Mouse (Mus musculus): ENCODE measurements at regions not wholly inside any gene's neighbourhood (a gene's known extent, or its start where the extent isn't known, plus 50 kb on each side); places are given as distances from the start of the nearest gene placed in this dataset.

DNA sequence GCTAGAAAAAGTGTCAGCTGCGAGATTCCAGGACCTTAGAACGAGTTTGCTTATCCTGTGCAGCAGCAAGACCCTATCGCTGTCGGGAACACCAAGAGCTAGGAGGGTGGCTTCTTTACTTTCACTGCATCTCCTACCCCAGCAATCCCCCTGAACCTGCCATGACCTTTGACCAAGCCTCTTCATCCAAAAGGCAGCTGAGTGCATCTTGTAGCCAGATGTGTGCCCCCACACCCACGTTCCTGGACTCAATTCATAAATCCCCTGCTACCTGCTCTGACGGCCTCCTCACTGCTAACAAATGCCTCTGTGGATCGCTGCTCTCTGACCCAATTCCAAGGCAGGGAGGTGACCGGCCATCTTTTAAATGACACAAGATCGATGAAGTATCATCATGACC is 107.7 kb upstream of the Rab11fip2 start:
- in situ Hi-C loops (cut with MboI; ENCODE audit: low pct_ligation_motif_present, low pct_unique_long_range_greater_than_20kb, low sequenced_read_pairs): no loop called here
- H3K36me3 ChIP-seq (replicated peaks in 1 of 2; ENCODE audit: control insufficient read depth in 1 of 2, insufficient read depth in 1 of 2, low read length in 1 of 2): no peaks in the 10 kb centered on the region
- no peak overlapping the region for H3K27ac ChIP-seq (ENCODE audit: insufficient read depth, low read depth)
- H3K79me2 ChIP-seq (replicated peaks; ENCODE audit: control insufficient read depth, extremely low read depth, insufficient read depth, poor library complexity, severe bottlenecking): no peaks in the 10 kb centered on the region
- dilution Hi-C loops (cut with MboI; ENCODE audit: extremely low pct_ligation_motif_present, extremely low pct_unique_long_range_greater_than_20kb, low sequenced_read_pairs): no loop called here
- H3K9me3 ChIP-seq (replicated peaks; ENCODE audit: low read length): no peaks in the 10 kb centered on the region
- no peak overlapping the region for H3K9ac ChIP-seq (ENCODE audit: insufficient read depth, low read depth)
- no peak for DNase-seq (ENCODE audit: extremely low read depth)
- no peak overlapping the region for H3K4me2 ChIP-seq (ENCODE audit: insufficient read depth, low read depth, poor library complexity, severe bottlenecking)
- no peak for TF ChIP-seq NELFE (IDR thresholded peaks at IDR 0.05; ENCODE audit: low read depth, low read length)
- no peak for TF ChIP-seq PAX5 (IDR thresholded peaks at IDR 0.05; ENCODE audit: low read length)
- no peak for TF ChIP-seq CHD2 (IDR thresholded peaks at IDR 0.05; ENCODE audit: low read length)
- TF ChIP-seq ZMIZ1 (IDR thresholded peaks at IDR 0.05; ENCODE audit: low read depth, low read length): no peak
- TF ChIP-seq TCF12 (IDR thresholded peaks at IDR 0.05; ENCODE audit: low read depth, low read length): no peak
- TF ChIP-seq MAZ (IDR thresholded peaks at IDR 0.05; ENCODE audit: low read depth, low read length): no peak
- TF ChIP-seq HCFC1 (IDR thresholded peaks at IDR 0.05; ENCODE audit: low read depth, low read length): no peak
- no peak for TF ChIP-seq CHD1 (IDR thresholded peaks at IDR 0.05; ENCODE audit: low read depth, low read length)
- no peak for TF ChIP-seq TBP (conservative IDR thresholded peaks at IDR 0.05; ENCODE audit: low read depth, low read length)
- no peaks in the 10 kb centered on the region for H3K4me1 ChIP-seq (ENCODE audit: control insufficient read depth in 1 of 2, insufficient read depth in 2 of 2)
- no peak overlapping the region for H3K4me3 ChIP-seq (replicated peaks in 1 of 3; ENCODE audit: low read depth in 2 of 3, low read length in 2 of 3, poor library complexity in 1 of 3)
- no peaks in the 10 kb centered on the region for H3K27me3 ChIP-seq (replicated peaks)

- no peaks in the 10 kb centered on the region for H3K36me3 ChIP-seq (replicated peaks in 1 of 2; ENCODE audit: control insufficient read depth in 1 of 2, insufficient read depth in 1 of 2, low read length in 1 of 2)
- dilution Hi-C loops (cut with MboI; ENCODE audit: extremely low pct_ligation_motif_present, extremely low pct_unique_long_range_greater_than_20kb, low sequenced_read_pairs): no loop called here
- no peaks in the 10 kb centered on the region for H3K4me1 ChIP-seq (ENCODE audit: control insufficient read depth in 1 of 2, insufficient read depth in 2 of 2)
- no peak overlapping the region for H3K9ac ChIP-seq (ENCODE audit: insufficient read depth, low read depth)
- H3K9me3 ChIP-seq (replicated peaks; ENCODE audit: low read length): no peaks in the 10 kb centered on the region
- H3K79me2 ChIP-seq (replicated peaks; ENCODE audit: control insufficient read depth, extremely low read depth, insufficient read depth, poor library complexity, severe bottlenecking): no peaks in the 10 kb centered on the region
- H3K27me3 ChIP-seq (replicated peaks): no peaks in the 10 kb centered on the region
- no peak overlapping the region for H3K4me2 ChIP-seq (ENCODE audit: insufficient read depth, low read depth, poor library complexity, severe bottlenecking)
- no peak for DNase-seq (ENCODE audit: extremely low read depth)
- H3K4me3 ChIP-seq (replicated peaks in 1 of 3; ENCODE audit: low read depth in 2 of 3, low read length in 2 of 3, poor library complexity in 1 of 3): no peak overlapping the region
- in situ Hi-C loops (cut with MboI; ENCODE audit: low pct_ligation_motif_present, low pct_unique_long_range_greater_than_20kb, low sequenced_read_pairs): no loop called here
- TF ChIP-seq MYC (IDR thresholded peaks at IDR 0.05; ENCODE audit: low read depth, low read length): no peak
- TF ChIP-seq PAX5 (IDR thresholded peaks at IDR 0.05; ENCODE audit: low read length): no peak
- no peak for TF ChIP-seq CTCF (conservative IDR thresholded peaks at IDR 0.05 in 1 of 2, IDR thresholded peaks at IDR 0.05 in 1 of 2; ENCODE audit: low read depth in 2 of 2, low read length in 2 of 2)
- no peak for TF ChIP-seq NRF1 (IDR thresholded peaks at IDR 0.05; ENCODE audit: low read depth, low read length)
- TF ChIP-seq MEF2A (IDR thresholded peaks at IDR 0.05; ENCODE audit: borderline replicate concordance, low read depth, low read length): no peak
- TF ChIP-seq POLR2A (IDR thresholded peaks at IDR 0.05; ENCODE audit: low read depth, low read length): no peak
- TF ChIP-seq JUN (IDR thresholded peaks at IDR 0.05; ENCODE audit: insufficient read depth, low read depth, low read length): no peak
- TF ChIP-seq TCF12 (IDR thresholded peaks at IDR 0.05; ENCODE audit: low read depth, low read length): no peak
- TF ChIP-seq NELFE (IDR thresholded peaks at IDR 0.05; ENCODE audit: low read depth, low read length): no peak
- TF ChIP-seq EP300 (IDR thresholded peaks at IDR 0.05; ENCODE audit: low read length): no peak
- no peak for TF ChIP-seq POLR2AphosphoS2 (IDR thresholded peaks at IDR 0.05; ENCODE audit: low read depth, low read length)
- TF ChIP-seq ETS1 (conservative IDR thresholded peaks at IDR 0.05; ENCODE audit: low read depth, low read length): no peak
- no peak for TF ChIP-seq ELF1 (IDR thresholded peaks at IDR 0.05; ENCODE audit: low read depth, low read length)
- TF ChIP-seq JUND (conservative IDR thresholded peaks at IDR 0.05; ENCODE audit: low read depth, low read length): no peak
- TF ChIP-seq SIN3A (IDR thresholded peaks at IDR 0.05; ENCODE audit: low read length): no peak
- no peak for TF ChIP-seq CHD1 (IDR thresholded peaks at IDR 0.05; ENCODE audit: low read depth, low read length)
- no peak for TF ChIP-seq TBP (conservative IDR thresholded peaks at IDR 0.05; ENCODE audit: low read depth, low read length)
- no peak for TF ChIP-seq MXI1 (IDR thresholded peaks at IDR 0.05; ENCODE audit: low read depth, low read length)
- no peak overlapping the region for H3K27ac ChIP-seq (ENCODE audit: insufficient read depth, low read depth)
Observed at GRCm38 (mm10) chr19:60040721-60041120, 97.3 kb upstream of the Rab11fip2 start.
